Mouse (Mus musculus): ENCODE results near the gene Gm49340. TPM values are rescaled to one million over a fixed set of nuclear protein-coding genes. Genes with fewer than 3 reads are reported as not detected.

The Gm49340 gene
- total RNA-seq, 2 experiments from 2014 or later, result not detected

- DNase-seq (ENCODE audit: low spot score in 2 of 2), result no peak
- no peak overlapping the region for H3K4me3 ChIP-seq
- H3K27ac ChIP-seq, result no peak overlapping the region
- TF ChIP-seq CTCF (conservative IDR thresholded peaks at IDR 0.05), result no peak
These were observed 2.2 kb upstream of the Gm49340 start for GRCm38 (mm10) chr11:73327361-73327760.

- Histone ChIP-seq H3K27ac (no peak overlapping the region), H3K4me3 (no peak overlapping the region)
- TF ChIP-seq CTCF (conservative IDR thresholded peaks at IDR 0.05), result no peak
- no peak for DNase-seq (ENCODE audit: low spot score in 2 of 2)
These were observed 3.8 kb downstream of the Gm49340 start for GRCm38 (mm10) chr11:73333357-73333756.

GRCm38 (mm10) chr11:73336919-73337318 lies 7.4 kb downstream of the Gm49340 start:
- Histone ChIP-seq H3K4me3 (no peak overlapping the region), H3K27ac (no peak overlapping the region)
- TF ChIP-seq CTCF (conservative IDR thresholded peaks at IDR 0.05), result no peak
- DNase-seq (ENCODE audit: low spot score in 2 of 2), result no peak

GRCm38 (mm10) chr11:73350483-73350882 lies 20.9 kb downstream of the Gm49340 start, which contains the start of gene Olfr20:
TSS of gene Olfr20 (plus strand) at chr11:73350783.
- no peak within 1 kb of the TSS for H3K4me3 ChIP-seq

GRCm38 (mm10) chr11:73370946-73371345 lies 41.4 kb downstream of the Gm49340 start, which contains the start of gene Olfr376:
TSS of gene Olfr376 (plus strand) at chr11:73371246.
- Histone ChIP-seq H3K4me3 (no peak within 1 kb of the TSS), H3K27ac (no peak within 1 kb of the TSS)
- DNase-seq (ENCODE audit: low spot score in 2 of 2), result no peak
- no peak for TF ChIP-seq CTCF (conservative IDR thresholded peaks at IDR 0.05)

More at GRCm38 (mm10) chr11:73350483-73350882, 20.9 kb downstream of the Gm49340 start, which contains the start of gene Olfr20:
- TF ChIP-seq CTCF (conservative IDR thresholded peaks at IDR 0.05), result no peak
- H3K27ac ChIP-seq, result no peak within 1 kb of the TSS
- no peak for DNase-seq (ENCODE audit: low spot score in 2 of 2)

- no peak overlapping the region for H3K27ac ChIP-seq
These were observed 65.8 kb downstream of the Gm49340 start for GRCm38 (mm10) chr11:73395374-73395773.

GRCm38 (mm10) chr11:73399514-73399913 lies 70.0 kb downstream of the Gm49340 start, which contains the start of gene Olfr1:
TSS of gene Olfr1 (minus strand) at chr11:73399614.
- Histone ChIP-seq H3K27ac (no peak within 1 kb of the TSS), H3K4me3 (no peak within 1 kb of the TSS)
- TF ChIP-seq CTCF (conservative IDR thresholded peaks at IDR 0.05), result no peak
- no peak for DNase-seq (ENCODE audit: low spot score in 2 of 2)

More at GRCm38 (mm10) chr11:73395374-73395773, 65.8 kb downstream of the Gm49340 start:
- DNase-seq (ENCODE audit: low spot score in 2 of 2), result no peak
- no peak overlapping the region for H3K4me3 ChIP-seq
- no peak for TF ChIP-seq CTCF (conservative IDR thresholded peaks at IDR 0.05)

Other genes starting within 250 kb of the Gm49340 start
- under 1 TPM; 0.15 to 0.20 TPM for gene Itgae, start 239.2 kb upstream of the Gm49340 start, total RNA-seq (2021)
- under 1 TPM; 0.33 to 0.44 TPM for gene Haspin, start 191.4 kb upstream of the Gm49340 start, total RNA-seq (2021)
- gene P2rx5, start 169.3 kb upstream of the Gm49340 start, total RNA-seq (2021), result 1 to 10 TPM; 2.0 to 3.1 TPM
- 10 to 100 TPM; 44.6 to 47.5 TPM for gene Emc6, start 152.7 kb upstream of the Gm49340 start, total RNA-seq (2021)
- gene Tax1bp3, start 152.7 kb upstream of the Gm49340 start, total RNA-seq (2021), result 1 to 10 TPM; 9.2 TPM
- gene Ctns, start 130.7 kb upstream of the Gm49340 start, total RNA-seq (2021), result 10 to 100 TPM; 20.1 to 23.2 TPM
- 1 to 10 TPM; 3.1 to 3.2 TPM for gene Shpk, start 130.3 kb upstream of the Gm49340 start, total RNA-seq (2021)
- not detected for gene Trpv1, start 95.4 kb upstream of the Gm49340 start, total RNA-seq (2021)
- gene Trpv3, start 62.4 kb upstream of the Gm49340 start, total RNA-seq (2021), result under 1 TPM; 0.54 to 0.59 TPM
- 10 to 100 TPM; 10.8 to 12.6 TPM for gene Aspa, start 145 bp upstream of the Gm49340 start, total RNA-seq (2021)
- gene Spata22, start within 50 bp of the Gm49340 start, total RNA-seq (2021), result not detected
- gene Olfr20, start 21.0 kb downstream of the Gm49340 start, total RNA-seq (2021), result not detected
- gene Olfr376, start 41.5 kb downstream of the Gm49340 start, total RNA-seq (2021), result not detected
- gene Olfr1, start 69.9 kb downstream of the Gm49340 start, total RNA-seq (2021), result not detected
- not detected for gene Olfr378, start 98.7 kb downstream of the Gm49340 start, total RNA-seq (2021)
- not detected for gene Olfr380, start 127.8 kb downstream of the Gm49340 start, total RNA-seq (2021)
- gene Olfr381, start 161.9 kb downstream of the Gm49340 start, total RNA-seq (2021), result not detected
- gene Olfr382, start 187.5 kb downstream of the Gm49340 start, total RNA-seq (2021), result not detected